Mouse (Mus musculus): ENCODE measurements around the gene Hpse2. TPM values are rescaled to one million over a fixed set of nuclear protein-coding genes. Genes with fewer than 3 reads are reported as not detected.

The Hpse2 gene
- polyA plus RNA-seq, 1 experiment: not detected

- Histone ChIP-seq H3ac (ENCODE audit: control insufficient read depth, insufficient read length) (no peak overlapping the region), H3K79me2 (ENCODE audit: control insufficient read depth, insufficient read depth) (no peaks in the 10 kb centered on the region), H3K4me2 (ENCODE audit: low read depth) (no peak overlapping the region), H3K27me3 (ENCODE audit: control insufficient read depth, insufficient read depth, insufficient read length) (no peaks in the 10 kb centered on the region), H3K4me3 (no peak overlapping the region), H3K36me3 (ENCODE audit: control insufficient read depth, insufficient read depth) (no peaks in the 10 kb centered on the region)
- no peak for TF ChIP-seq MAX (IDR thresholded peaks at IDR 0.05; ENCODE audit: low read depth)
- no peak for TF ChIP-seq TCF12 (IDR thresholded peaks at IDR 0.05; ENCODE audit: insufficient read depth, poor library complexity, severe bottlenecking)
- TF ChIP-seq POLR2AphosphoS2 (IDR thresholded peaks at IDR 0.05; ENCODE audit: insufficient read length, low read depth): no peak
- TF ChIP-seq E2F4 (IDR thresholded peaks at IDR 0.05; ENCODE audit: insufficient read depth): no peak
- no peak for TF ChIP-seq CEBPB (IDR thresholded peaks at IDR 0.05; ENCODE audit: insufficient read depth, poor library complexity, severe bottlenecking)
- no peak for TF ChIP-seq TCF3 (IDR thresholded peaks at IDR 0.05; ENCODE audit: insufficient read length, low read depth)
- TF ChIP-seq MYOD1 (IDR thresholded peaks at IDR 0.05; ENCODE audit: control insufficient read depth in 1 of 3, insufficient read length in 2 of 3, low read depth in 2 of 3): no peak
- no peak for TF ChIP-seq REST (IDR thresholded peaks at IDR 0.05; ENCODE audit: insufficient read depth, insufficient read length)
- TF ChIP-seq MYOG (IDR thresholded peaks at IDR 0.05; ENCODE audit: control insufficient read depth in 1 of 3, insufficient read depth in 1 of 3, insufficient read length in 2 of 3, low read depth in 2 of 3): no peak
- TF ChIP-seq SRF (IDR thresholded peaks at IDR 0.05; ENCODE audit: control insufficient read depth, insufficient read length, low read depth): no peak
- TF ChIP-seq POLR2A (IDR thresholded peaks at IDR 0.05; ENCODE audit: insufficient read length, low read depth): no peak
- TF ChIP-seq USF1 (IDR thresholded peaks at IDR 0.05; ENCODE audit: low read depth): no peak
These were observed 474.5 kb downstream of the Hpse2 start for GRCm38 (mm10) chr19:42913703-42914102.

- H3K27me3 ChIP-seq (ENCODE audit: control insufficient read depth, insufficient read depth, insufficient read length): no peaks in the 10 kb centered on the region
- no peak overlapping the region for H3ac ChIP-seq (ENCODE audit: control insufficient read depth, insufficient read length)
- TF ChIP-seq SRF (IDR thresholded peaks at IDR 0.05; ENCODE audit: control insufficient read depth, insufficient read length, low read depth) (no peak), TCF12 (IDR thresholded peaks at IDR 0.05; ENCODE audit: insufficient read depth, poor library complexity, severe bottlenecking) (no peak), MYOD1 (IDR thresholded peaks at IDR 0.05; ENCODE audit: control insufficient read depth in 1 of 3, insufficient read length in 2 of 3, low read depth in 2 of 3) (no peak), POLR2AphosphoS2 (IDR thresholded peaks at IDR 0.05; ENCODE audit: insufficient read length, low read depth) (no peak), MAX (IDR thresholded peaks at IDR 0.05; ENCODE audit: low read depth) (no peak), CEBPB (IDR thresholded peaks at IDR 0.05; ENCODE audit: insufficient read depth, poor library complexity, severe bottlenecking) (no peak), POLR2A (IDR thresholded peaks at IDR 0.05; ENCODE audit: insufficient read length, low read depth) (no peak), MYOG (IDR thresholded peaks at IDR 0.05; ENCODE audit: control insufficient read depth in 1 of 3, insufficient read depth in 1 of 3, insufficient read length in 2 of 3, low read depth in 2 of 3) (no peak), USF1 (IDR thresholded peaks at IDR 0.05; ENCODE audit: low read depth) (no peak), TCF3 (IDR thresholded peaks at IDR 0.05; ENCODE audit: insufficient read length, low read depth) (no peak), REST (IDR thresholded peaks at IDR 0.05; ENCODE audit: insufficient read depth, insufficient read length) (no peak), E2F4 (IDR thresholded peaks at IDR 0.05; ENCODE audit: insufficient read depth) (no peak)
These were observed 478.4 kb downstream of the Hpse2 start for GRCm38 (mm10) chr19:42909719-42910118.

GRCm38 (mm10) chr19:42908553-42908952 lies 479.6 kb downstream of the Hpse2 start:
- TF ChIP-seq MAX (IDR thresholded peaks at IDR 0.05; ENCODE audit: low read depth) (no peak), CEBPB (IDR thresholded peaks at IDR 0.05; ENCODE audit: insufficient read depth, poor library complexity, severe bottlenecking) (no peak), REST (IDR thresholded peaks at IDR 0.05; ENCODE audit: insufficient read depth, insufficient read length) (no peak)
- Histone ChIP-seq H3K79me2 (ENCODE audit: control insufficient read depth, insufficient read depth) (no peaks in the 10 kb centered on the region), H3ac (ENCODE audit: control insufficient read depth, insufficient read length) (no peak overlapping the region)

More at GRCm38 (mm10) chr19:42909719-42910118, 478.4 kb downstream of the Hpse2 start:
- Histone ChIP-seq H3K4me2 (ENCODE audit: low read depth) (no peak overlapping the region), H3K4me3 (no peak overlapping the region), H3K36me3 (ENCODE audit: control insufficient read depth, insufficient read depth) (no peaks in the 10 kb centered on the region), H3K79me2 (ENCODE audit: control insufficient read depth, insufficient read depth) (no peaks in the 10 kb centered on the region)

GRCm38 (mm10) chr19:42906328-42906727 lies 481.8 kb downstream of the Hpse2 start:
- Histone ChIP-seq H3K79me2 (ENCODE audit: control insufficient read depth, insufficient read depth) (no peaks in the 10 kb centered on the region), H3K27me3 (ENCODE audit: control insufficient read depth, insufficient read depth, insufficient read length) (peaks cover 4% of the 10 kb centered on the region), H3K36me3 (ENCODE audit: control insufficient read depth, insufficient read depth) (no peaks in the 10 kb centered on the region), H3K4me3 (no peak overlapping the region), H3ac (ENCODE audit: control insufficient read depth, insufficient read length) (no peak overlapping the region), H3K4me2 (ENCODE audit: low read depth) (no peak overlapping the region)
- TF ChIP-seq TCF3 (IDR thresholded peaks at IDR 0.05; ENCODE audit: insufficient read length, low read depth) (no peak), POLR2A (IDR thresholded peaks at IDR 0.05; ENCODE audit: insufficient read length, low read depth) (no peak), MAX (IDR thresholded peaks at IDR 0.05; ENCODE audit: low read depth) (no peak), POLR2AphosphoS2 (IDR thresholded peaks at IDR 0.05; ENCODE audit: insufficient read length, low read depth) (no peak), CEBPB (IDR thresholded peaks at IDR 0.05; ENCODE audit: insufficient read depth, poor library complexity, severe bottlenecking) (no peak), MYOD1 (IDR thresholded peaks at IDR 0.05; ENCODE audit: control insufficient read depth in 1 of 3, insufficient read length in 2 of 3, low read depth in 2 of 3) (no peak), USF1 (IDR thresholded peaks at IDR 0.05; ENCODE audit: low read depth) (no peak), REST (IDR thresholded peaks at IDR 0.05; ENCODE audit: insufficient read depth, insufficient read length) (no peak), MYOG (IDR thresholded peaks at IDR 0.05; ENCODE audit: control insufficient read depth in 1 of 3, insufficient read depth in 1 of 3, insufficient read length in 2 of 3, low read depth in 2 of 3) (no peak), TCF12 (IDR thresholded peaks at IDR 0.05; ENCODE audit: insufficient read depth, poor library complexity, severe bottlenecking) (no peak), SRF (IDR thresholded peaks at IDR 0.05; ENCODE audit: control insufficient read depth, insufficient read length, low read depth) (no peak), E2F4 (IDR thresholded peaks at IDR 0.05; ENCODE audit: insufficient read depth) (no peak)

More at GRCm38 (mm10) chr19:42908553-42908952, 479.6 kb downstream of the Hpse2 start:
- Histone ChIP-seq H3K36me3 (ENCODE audit: control insufficient read depth, insufficient read depth) (no peaks in the 10 kb centered on the region), H3K4me2 (ENCODE audit: low read depth) (no peak overlapping the region), H3K27me3 (ENCODE audit: control insufficient read depth, insufficient read depth, insufficient read length) (peaks cover 4% of the 10 kb centered on the region), H3K4me3 (no peak overlapping the region)

GRCm38 (mm10) chr19:42904726-42905125 lies 483.4 kb downstream of the Hpse2 start:
- Histone ChIP-seq H3K4me2 (ENCODE audit: low read depth) (no peak overlapping the region), H3ac (ENCODE audit: control insufficient read depth, insufficient read length) (no peak overlapping the region), H3K4me3 (no peak overlapping the region), H3K27me3 (ENCODE audit: control insufficient read depth, insufficient read depth, insufficient read length) (peaks cover 4% of the 10 kb centered on the region), H3K36me3 (ENCODE audit: control insufficient read depth, insufficient read depth) (no peaks in the 10 kb centered on the region), H3K79me2 (ENCODE audit: control insufficient read depth, insufficient read depth) (no peaks in the 10 kb centered on the region)
- TF ChIP-seq TCF12 (IDR thresholded peaks at IDR 0.05; ENCODE audit: insufficient read depth, poor library complexity, severe bottlenecking): no peak
- no peak for TF ChIP-seq USF1 (IDR thresholded peaks at IDR 0.05; ENCODE audit: low read depth)
- TF ChIP-seq MAX (IDR thresholded peaks at IDR 0.05; ENCODE audit: low read depth): no peak
- TF ChIP-seq REST (IDR thresholded peaks at IDR 0.05; ENCODE audit: insufficient read depth, insufficient read length): no peak
- no peak for TF ChIP-seq MYOD1 (IDR thresholded peaks at IDR 0.05; ENCODE audit: control insufficient read depth in 1 of 3, insufficient read length in 2 of 3, low read depth in 2 of 3)
- no peak for TF ChIP-seq POLR2AphosphoS2 (IDR thresholded peaks at IDR 0.05; ENCODE audit: insufficient read length, low read depth)
- no peak for TF ChIP-seq POLR2A (IDR thresholded peaks at IDR 0.05; ENCODE audit: insufficient read length, low read depth)
- no peak for TF ChIP-seq MYOG (IDR thresholded peaks at IDR 0.05; ENCODE audit: control insufficient read depth in 1 of 3, insufficient read depth in 1 of 3, insufficient read length in 2 of 3, low read depth in 2 of 3)
- no peak for TF ChIP-seq SRF (IDR thresholded peaks at IDR 0.05; ENCODE audit: control insufficient read depth, insufficient read length, low read depth)
- no peak for TF ChIP-seq E2F4 (IDR thresholded peaks at IDR 0.05; ENCODE audit: insufficient read depth)
- no peak for TF ChIP-seq CEBPB (IDR thresholded peaks at IDR 0.05; ENCODE audit: insufficient read depth, poor library complexity, severe bottlenecking)
- no peak for TF ChIP-seq TCF3 (IDR thresholded peaks at IDR 0.05; ENCODE audit: insufficient read length, low read depth)
